Mouse (Mus musculus): Measurements from ENCODE around the gene Myt1l.

Gene Myt1l

GRCm38 (mm10) chr12:29972533-29972932 is 444.3 kb downstream of the Myt1l start:
- no peak for DNase-seq

All from cerebellum, adult 9-10 months (tissue).